Mouse (Mus musculus) large intestine, adult 2 months (tissue): Measurements from ENCODE around the gene Epb41l4b. TPM values are rescaled to one million over a fixed set of nuclear protein-coding genes. Genes with fewer than 3 reads are reported as not detected.

Experiments used
- DNase-seq: peaks from one replicate; pipeline ENCODE4 v3.0.0-alpha.2; 2012; ENCODE audit warnings: low read depth, low spot score
- WGBS: fragments of 180-500 bp; shearing (Covaris S2); methylation state at CpG from one replicate; pipeline ENCODE4 v1.1.7; 2018; 5-methylcytosine and 5-hydroxymethylcytosine counted together
- polyA plus RNA-seq: library from polyadenylated mRNA; depleted of rRNA; stranded (reverse); fragments of >200 nt; gene quantifications from 2 replicates; pipeline ENCODE4 v1.2.3, GENCODE M21; 2012; rRNA removed

The Epb41l4b gene
- polyA plus RNA-seq, 1 experiment: 107 TPM

DNA sequence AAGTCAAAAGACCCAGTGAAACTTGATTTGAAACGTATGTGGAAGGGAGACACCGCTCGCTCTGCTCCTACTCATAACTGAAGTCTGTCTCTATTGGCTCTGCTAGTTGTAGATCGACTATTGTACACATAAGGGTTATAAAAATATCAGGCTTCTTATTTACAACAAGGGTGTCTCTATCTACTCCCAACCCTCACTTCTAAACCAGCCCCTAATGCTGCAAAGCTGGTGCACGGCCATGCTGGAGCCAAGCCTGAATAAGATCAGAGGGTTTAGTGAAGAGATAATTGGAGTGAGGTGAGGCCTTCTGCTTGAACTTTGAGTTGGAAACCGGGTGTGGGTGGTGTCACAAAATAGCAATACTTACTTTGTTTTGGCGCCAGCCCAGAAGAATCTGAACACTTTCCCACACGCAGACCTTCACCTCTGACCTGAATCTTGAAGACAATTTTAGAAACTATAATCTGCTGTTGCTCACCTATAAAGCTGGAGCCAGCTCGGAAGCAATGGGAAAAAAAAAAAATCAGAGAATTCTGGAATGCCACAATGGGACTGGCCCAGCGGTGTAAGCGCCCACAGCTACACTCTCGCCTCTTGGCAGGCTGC lies 181.8 kb downstream of the Epb41l4b start:
- peak; percentile 89 for DNase-seq
- WGBS: 26% methylated on average over 12 of the region's 12 CpGs

DNA sequence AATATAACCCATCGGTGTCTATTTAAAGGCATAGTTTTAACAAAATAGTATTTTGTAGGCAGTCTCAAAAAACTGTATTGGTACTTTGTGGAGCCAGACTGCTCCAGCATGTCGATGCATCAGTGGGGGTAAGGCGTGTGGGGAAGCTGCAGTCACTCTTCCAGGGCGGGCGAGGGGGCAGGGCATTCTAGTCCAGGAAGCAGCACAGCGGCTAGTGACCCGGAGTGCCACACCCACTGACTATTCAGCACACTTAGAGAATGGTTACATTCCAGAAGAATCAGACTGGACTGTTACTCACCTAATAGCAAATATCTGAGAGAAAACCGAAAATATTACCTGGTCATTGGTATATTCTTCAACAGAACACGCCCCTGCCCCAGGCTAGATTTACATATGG lies 185.7 kb downstream of the Epb41l4b start:
- 30% methylated on average over 9 of the region's 9 CpGs for WGBS
- no peak for DNase-seq

DNA sequence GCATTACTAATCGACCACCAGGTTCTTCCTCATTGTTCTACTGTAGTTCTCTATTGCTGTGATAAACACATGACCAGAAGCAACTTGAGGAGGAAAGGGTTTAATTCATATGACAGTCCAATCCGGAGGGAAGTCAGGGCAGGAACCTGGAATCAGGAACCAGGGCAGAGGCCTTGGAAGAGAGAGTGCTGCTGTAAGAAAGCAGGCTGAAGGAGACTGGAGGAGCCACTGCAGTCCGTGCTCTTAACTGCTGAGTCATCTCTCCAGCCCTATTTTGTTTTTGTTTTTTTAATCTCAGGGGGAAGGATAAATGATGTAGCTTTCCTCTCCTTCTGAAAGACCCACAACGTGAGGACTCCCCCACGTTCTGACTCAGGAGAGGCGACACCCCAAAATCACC lies 190.0 kb downstream of the Epb41l4b start:
- DNase-seq: no peak
- 65% methylated on average over 6 of the region's 6 CpGs for WGBS

DNA sequence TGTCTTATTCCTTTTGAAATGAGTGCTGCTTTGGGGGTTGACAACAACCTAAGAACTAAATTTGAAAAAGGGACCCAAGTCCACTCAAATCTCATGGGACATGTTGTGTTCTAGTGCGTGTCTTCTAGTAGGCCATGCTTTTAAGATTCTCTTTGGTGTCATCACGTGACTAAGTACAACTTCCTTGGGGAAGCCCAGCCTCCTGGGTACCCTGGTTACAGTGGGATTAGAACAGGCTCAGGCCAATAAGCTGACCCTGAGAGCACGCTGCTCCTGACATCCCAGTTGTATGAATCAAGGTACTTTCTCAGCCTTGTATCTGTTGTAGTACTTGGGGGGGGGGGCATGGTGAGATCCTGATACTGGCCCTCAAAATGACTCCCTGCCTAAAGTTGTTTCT lies 191.5 kb downstream of the Epb41l4b start:
- 93% methylated on average over 3 of the region's 3 CpGs for WGBS

DNA sequence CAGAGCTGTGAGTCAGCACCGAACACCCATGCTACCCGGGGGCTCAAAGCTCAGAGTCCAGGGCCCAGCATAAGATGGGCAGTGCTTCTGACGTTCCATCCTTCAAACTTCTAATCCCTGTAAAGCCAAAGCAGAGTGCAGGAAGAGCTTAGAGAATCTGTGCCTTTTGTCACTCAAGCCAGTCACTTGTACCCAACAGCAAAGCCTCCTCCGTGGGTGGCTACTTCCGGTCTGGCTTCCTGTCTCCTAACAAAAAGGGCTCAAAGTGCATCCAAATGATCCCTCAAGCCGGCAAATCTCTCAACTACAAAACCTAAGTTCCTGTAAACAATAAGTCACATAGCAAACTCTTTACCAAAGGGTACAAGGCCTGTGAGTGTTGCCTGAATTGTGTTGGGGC lies 193.7 kb downstream of the Epb41l4b start:
- DNase-seq: no peak
- WGBS: 46% methylated on average over 6 of the region's 6 CpGs

More for the DNA sequence above, 191.5 kb downstream of the Epb41l4b start:
- DNase-seq: no peak

DNA sequence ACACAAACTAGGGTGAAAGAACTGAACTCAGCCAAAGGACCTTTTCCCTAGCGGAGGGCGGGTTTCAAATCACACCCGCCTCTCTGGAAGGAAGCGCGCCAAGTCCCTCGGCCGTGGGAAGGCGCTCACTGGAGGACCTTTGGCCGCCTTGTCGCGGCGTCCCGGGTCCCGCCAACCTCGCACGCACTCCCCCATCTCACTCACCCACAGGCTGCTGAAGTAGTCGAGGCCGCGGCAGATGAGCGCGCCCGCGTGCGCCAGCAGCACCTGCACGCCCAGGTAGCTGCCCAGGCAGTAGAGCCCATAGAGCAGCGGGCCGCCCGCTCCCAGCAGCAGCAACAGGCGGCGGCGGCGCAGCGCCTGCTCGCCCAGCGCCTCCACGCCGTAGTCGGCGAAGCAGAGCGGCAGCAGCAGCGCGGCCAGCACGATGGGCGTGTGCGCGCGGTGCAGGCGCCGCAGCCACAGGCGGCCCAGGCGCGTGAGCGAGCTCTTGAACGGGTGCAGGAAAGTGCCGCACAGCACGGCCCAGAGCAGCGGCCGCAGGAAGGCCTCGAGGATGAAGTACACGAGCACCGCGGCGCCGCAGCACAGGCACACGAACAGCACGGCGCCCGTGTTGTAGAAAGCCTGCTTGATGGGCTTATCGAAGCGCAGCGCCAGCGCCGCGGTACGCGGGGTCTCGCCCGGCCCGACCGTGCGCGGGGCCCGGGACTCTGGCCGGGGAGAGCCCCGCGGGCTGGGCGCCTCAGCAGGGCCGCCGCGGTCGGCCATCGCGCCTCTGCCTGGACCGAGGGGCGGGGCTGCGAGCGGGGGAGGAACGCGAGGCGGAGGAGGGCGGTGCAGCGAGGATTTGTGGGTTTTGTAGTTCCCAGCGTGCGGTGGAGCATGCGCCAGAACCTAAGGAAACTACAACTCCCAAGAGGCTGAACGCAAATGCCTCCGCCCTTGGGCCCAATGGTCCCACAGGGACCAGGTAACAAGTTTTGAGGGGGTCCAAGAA lies 196.3 kb downstream of the Epb41l4b start, which contains the start of gene Tmem245:
Gene Tmem245, minus strand, starts transcription at position 797 of the 1,000 bp plus-strand sequence.
- peak; percentile 74 for DNase-seq
- under 1% methylated on average over 106 of the region's 107 CpGs for WGBS

DNA sequence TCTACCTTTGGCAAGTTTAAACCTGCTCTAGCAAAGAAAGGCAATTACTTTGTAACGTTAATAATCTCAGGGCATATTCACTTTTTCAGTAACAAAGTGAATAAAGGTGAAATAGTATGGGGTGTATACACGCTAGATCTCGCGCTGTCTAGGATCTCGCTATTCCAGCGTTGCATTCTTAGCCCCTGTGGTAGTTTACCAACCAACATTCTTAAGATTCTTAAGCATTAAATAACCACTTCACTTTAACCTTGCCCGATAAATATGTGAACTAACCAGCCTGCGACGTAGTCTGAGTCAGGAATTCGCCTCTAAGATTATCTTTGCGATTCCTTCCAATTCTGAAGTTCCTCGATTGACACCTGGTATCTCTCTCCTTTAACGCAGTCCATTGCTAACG lies 197.1 kb downstream of the Epb41l4b start:
- DNase-seq: no peak
- WGBS: under 1% methylated on average over 14 of the region's 14 CpGs

DNA sequence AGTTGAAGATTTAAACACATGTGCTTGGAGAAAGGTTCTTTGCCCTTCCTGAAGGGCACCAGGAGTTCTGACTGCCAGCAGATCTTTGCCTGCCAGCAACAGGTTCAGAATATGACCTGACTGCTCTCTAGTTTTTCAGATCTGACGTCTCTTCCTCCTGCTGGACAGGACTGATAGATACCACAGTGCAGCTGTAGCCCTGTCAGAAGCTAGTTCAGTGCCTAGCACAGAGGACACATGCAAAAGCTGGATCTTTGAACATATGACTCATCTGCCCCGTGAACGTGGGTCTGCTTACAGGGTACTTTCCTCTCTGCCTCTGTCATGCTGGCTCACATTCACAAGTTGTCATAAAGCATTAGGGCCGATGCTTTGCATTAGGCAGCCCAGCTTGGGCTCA lies 199.0 kb downstream of the Epb41l4b start:
- 14% methylated on average over 4 of the region's 4 CpGs for WGBS
- no peak for DNase-seq

DNA sequence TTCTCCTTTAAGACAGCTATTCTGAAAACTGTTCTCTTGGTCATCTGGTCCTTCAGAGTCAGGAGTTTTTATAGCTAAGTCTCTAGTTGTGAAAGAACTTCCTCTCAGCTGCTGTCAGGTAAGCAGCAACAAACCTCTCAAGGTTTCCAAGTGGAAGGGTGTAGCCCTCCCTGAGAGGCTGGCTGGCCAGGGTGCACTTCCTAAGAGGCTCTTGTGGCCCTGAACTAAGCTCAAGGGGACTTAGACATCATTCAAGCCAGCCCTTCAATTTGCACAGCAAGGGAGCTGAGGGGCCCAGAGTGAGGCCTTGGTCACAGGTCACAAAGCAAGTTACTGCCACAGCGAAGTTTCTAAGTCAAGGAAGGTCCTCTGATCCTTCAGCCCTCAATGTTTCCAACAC lies 200.0 kb downstream of the Epb41l4b start:
- no peak for DNase-seq
- WGBS: 74% methylated on average over 1 of the region's 1 CpGs

DNA sequence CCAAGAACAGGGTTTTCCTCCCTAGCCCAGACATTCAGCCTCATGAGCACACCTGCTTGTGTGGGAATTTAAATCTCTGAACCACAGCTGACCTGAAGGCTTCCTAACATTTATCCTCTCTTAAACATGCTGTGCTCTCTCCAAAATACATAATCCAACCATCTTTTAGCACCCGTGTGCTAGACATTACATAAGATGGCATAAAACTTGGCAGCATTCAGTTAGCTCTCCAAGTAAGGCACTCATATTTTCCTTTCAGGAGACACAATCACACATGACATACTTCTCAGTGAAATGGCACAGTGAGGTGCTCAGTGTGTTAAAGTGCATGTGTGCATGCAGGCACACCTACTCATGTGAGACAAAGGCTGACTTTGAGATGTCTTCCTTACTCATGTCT lies 200.7 kb downstream of the Epb41l4b start:
- 41% methylated on average over 1 of the region's 1 CpGs for WGBS
- DNase-seq: no peak

Other genes with a start within 250 kb of the Epb41l4b start
- gene Tmem245, start 196.0 kb downstream of the Epb41l4b start, polyA plus RNA-seq: 4.2 and 8.8 TPM in 2 replicates
- 0.04 and 0.07 TPM in 2 replicates for gene Frrs1l, start 153.0 kb downstream of the Epb41l4b start, polyA plus RNA-seq
- gene Ptpn3, start 158.4 kb upstream of the Epb41l4b start, polyA plus RNA-seq: 8.5 and 18.8 TPM in 2 replicates